Mouse (Mus musculus): ENCODE measurements around the gene Itgb6. TPM values are rescaled to one million over a fixed set of nuclear protein-coding genes. Genes with fewer than 3 reads are reported as not detected.

Gene Itgb6
- polyA plus RNA-seq, 1 experiment from 2014 or later, result 0.31 TPM

GRCm38 (mm10) chr2:60671215-60671614 is 51.2 kb downstream of the Itgb6 start:
- H3K36me3 ChIP-seq, result no peaks in the 10 kb centered on the region
- H3K4me3 ChIP-seq (replicated peaks), result no peak overlapping the region
- no peaks in the 10 kb centered on the region for H3K4me1 ChIP-seq
- H3K27ac ChIP-seq (replicated peaks), result no peak overlapping the region
- no peaks in the 10 kb centered on the region for H3K9me3 ChIP-seq (replicated peaks)
- no peak for ATAC-seq (ENCODE audit: low FRiP score)
- H3K9ac ChIP-seq (replicated peaks), result no peak overlapping the region
- 89% methylated on average over 1 of the region's 1 CpGs for WGBS
- no peaks in the 10 kb centered on the region for H3K27me3 ChIP-seq (replicated peaks)
- no peak overlapping the region for H3K4me2 ChIP-seq

- no peak overlapping the region for H3K4me3 ChIP-seq (replicated peaks)
- no peaks in the 10 kb centered on the region for H3K36me3 ChIP-seq
- H3K9me3 ChIP-seq (replicated peaks), result no peaks in the 10 kb centered on the region
- no peaks in the 10 kb centered on the region for H3K4me1 ChIP-seq
- H3K27ac ChIP-seq (replicated peaks), result no peak overlapping the region
- no peak overlapping the region for H3K4me2 ChIP-seq
- no peak overlapping the region for H3K9ac ChIP-seq (replicated peaks)
- 70% methylated on average over 1 of the region's 1 CpGs for WGBS
- no peak for ATAC-seq (ENCODE audit: low FRiP score)
- H3K27me3 ChIP-seq (replicated peaks), result no peaks in the 10 kb centered on the region
These were observed 59.4 kb downstream of the Itgb6 start for GRCm38 (mm10) chr2:60663071-60663470.

- H3K9me3 ChIP-seq (replicated peaks), result no peaks in the 10 kb centered on the region
- no peaks in the 10 kb centered on the region for H3K27me3 ChIP-seq (replicated peaks)
- H3K4me1 ChIP-seq, result no peaks in the 10 kb centered on the region
- no peak overlapping the region for H3K9ac ChIP-seq (replicated peaks)
- H3K4me3 ChIP-seq (replicated peaks), result no peak overlapping the region
- no peak overlapping the region for H3K4me2 ChIP-seq
- WGBS, result 82% methylated on average over 4 of the region's 4 CpGs
- no peak overlapping the region for H3K27ac ChIP-seq (replicated peaks)
- no peaks in the 10 kb centered on the region for H3K36me3 ChIP-seq
- ATAC-seq (ENCODE audit: low FRiP score), result no peak
These were observed 62.5 kb downstream of the Itgb6 start for GRCm38 (mm10) chr2:60659993-60660392.

GRCm38 (mm10) chr2:60658992-60659391 is 63.5 kb downstream of the Itgb6 start:
- no peaks in the 10 kb centered on the region for H3K27me3 ChIP-seq (replicated peaks)
- no peak overlapping the region for H3K4me3 ChIP-seq (replicated peaks)
- H3K9me3 ChIP-seq (replicated peaks), result no peaks in the 10 kb centered on the region
- WGBS, result 91% methylated on average over 3 of the region's 3 CpGs
- no peak for ATAC-seq (ENCODE audit: low FRiP score)
- H3K4me1 ChIP-seq, result no peaks in the 10 kb centered on the region
- no peaks in the 10 kb centered on the region for H3K36me3 ChIP-seq
- no peak overlapping the region for H3K27ac ChIP-seq (replicated peaks)
- H3K9ac ChIP-seq (replicated peaks), result no peak overlapping the region
- no peak overlapping the region for H3K4me2 ChIP-seq

GRCm38 (mm10) chr2:60654828-60655227 is 67.6 kb downstream of the Itgb6 start:
- no peaks in the 10 kb centered on the region for H3K4me1 ChIP-seq
- 50% methylated on average over 4 of the region's 4 CpGs for WGBS
- no peaks in the 10 kb centered on the region for H3K27me3 ChIP-seq (replicated peaks)
- no peak for ATAC-seq (ENCODE audit: low FRiP score)
- no peak overlapping the region for H3K9ac ChIP-seq (replicated peaks)
- no peak overlapping the region for H3K4me2 ChIP-seq
- no peaks in the 10 kb centered on the region for H3K9me3 ChIP-seq (replicated peaks)
- no peaks in the 10 kb centered on the region for H3K36me3 ChIP-seq
- H3K27ac ChIP-seq (replicated peaks), result no peak overlapping the region
- H3K4me3 ChIP-seq (replicated peaks), result no peak overlapping the region

GRCm38 (mm10) chr2:60650155-60650554 is 72.3 kb downstream of the Itgb6 start:
- no peaks in the 10 kb centered on the region for H3K36me3 ChIP-seq
- WGBS, result 88% methylated on average over 5 of the region's 5 CpGs
- H3K27ac ChIP-seq (replicated peaks), result no peak overlapping the region
- ATAC-seq (ENCODE audit: low FRiP score), result no peak
- H3K9ac ChIP-seq (replicated peaks), result no peak overlapping the region
- H3K4me2 ChIP-seq, result no peak overlapping the region
- H3K9me3 ChIP-seq (replicated peaks), result no peaks in the 10 kb centered on the region
- no peak overlapping the region for H3K4me3 ChIP-seq (replicated peaks)
- 0 out of 2 replicates have a peak, but pooled peaks cover 3% of the 10 kb centered on the region for H3K4me1 ChIP-seq
- H3K27me3 ChIP-seq (replicated peaks), result no peaks in the 10 kb centered on the region

- Histone ChIP-seq H3K27me3 (replicated peaks) (no peaks in the 10 kb centered on the region), H3K4me3 (replicated peaks) (no peak overlapping the region), H3K27ac (replicated peaks) (no peak overlapping the region), H3K9ac (replicated peaks) (no peak overlapping the region), H3K36me3 (no peaks in the 10 kb centered on the region), H3K4me2 (no peak overlapping the region), H3K4me1 (0 out of 2 replicates have a peak, but pooled peaks cover 3% of the 10 kb centered on the region), H3K9me3 (replicated peaks) (no peaks in the 10 kb centered on the region)
- ATAC-seq (ENCODE audit: low FRiP score), result peak; percentile 37; the same call in 1 of the 2 replicates
- WGBS, result 37% methylated on average over 5 of the region's 5 CpGs
These were observed 74.8 kb downstream of the Itgb6 start for GRCm38 (mm10) chr2:60647650-60648049.

- no peak overlapping the region for H3K4me3 ChIP-seq (replicated peaks)
- no peak overlapping the region for H3K4me2 ChIP-seq
- H3K27me3 ChIP-seq (replicated peaks), result no peaks in the 10 kb centered on the region
- 0 out of 2 replicates have a peak, but pooled peaks cover 3% of the 10 kb centered on the region for H3K4me1 ChIP-seq
- 88% methylated on average over 6 of the region's 6 CpGs for WGBS
- H3K9me3 ChIP-seq (replicated peaks), result no peaks in the 10 kb centered on the region
- ATAC-seq (ENCODE audit: low FRiP score), result no peak
- no peaks in the 10 kb centered on the region for H3K36me3 ChIP-seq
- no peak overlapping the region for H3K9ac ChIP-seq (replicated peaks)
- H3K27ac ChIP-seq (replicated peaks), result no peak overlapping the region
These were observed 75.9 kb downstream of the Itgb6 start for GRCm38 (mm10) chr2:60646583-60646982.

- Histone ChIP-seq H3K9ac (replicated peaks) (no peak overlapping the region), H3K27ac (replicated peaks) (no peak overlapping the region), H3K27me3 (replicated peaks) (no peaks in the 10 kb centered on the region), H3K4me3 (replicated peaks) (no peak overlapping the region), H3K36me3 (no peaks in the 10 kb centered on the region), H3K4me2 (no peak overlapping the region), H3K4me1 (0 out of 2 replicates have a peak, but pooled peaks cover 9% of the 10 kb centered on the region), H3K9me3 (replicated peaks) (no peaks in the 10 kb centered on the region)
- no peak for ATAC-seq (ENCODE audit: low FRiP score)
- 62% methylated on average over 3 of the region's 3 CpGs for WGBS
These were observed 79.0 kb downstream of the Itgb6 start for GRCm38 (mm10) chr2:60643406-60643805.

- H3K4me2 ChIP-seq, result no peak overlapping the region
- H3K27me3 ChIP-seq (replicated peaks), result no peaks in the 10 kb centered on the region
- no peaks in the 10 kb centered on the region for H3K9me3 ChIP-seq (replicated peaks)
- H3K4me1 ChIP-seq, result 0 out of 2 replicates have a peak, but pooled peaks cover 8% of the 10 kb centered on the region
- WGBS, result 88% methylated on average over 7 of the region's 7 CpGs
- no peak overlapping the region for H3K9ac ChIP-seq (replicated peaks)
- H3K36me3 ChIP-seq, result no peaks in the 10 kb centered on the region
- no peak for ATAC-seq (ENCODE audit: low FRiP score)
- H3K4me3 ChIP-seq (replicated peaks), result no peak overlapping the region
- H3K27ac ChIP-seq (replicated peaks), result no peak overlapping the region
These were observed 79.8 kb downstream of the Itgb6 start for GRCm38 (mm10) chr2:60642606-60643005.

- 62% methylated on average over 7 of the region's 7 CpGs for WGBS
- peak; percentile 37; the same call in 1 of the 2 replicates for ATAC-seq (ENCODE audit: low FRiP score)
- no peak overlapping the region for H3K27ac ChIP-seq (replicated peaks)
These were observed 82.1 kb downstream of the Itgb6 start for GRCm38 (mm10) chr2:60640342-60640672.

GRCm38 (mm10) chr2:60639617-60640341 is 82.7 kb downstream of the Itgb6 start:
- no peaks in the 10 kb centered on the region for H3K9me3 ChIP-seq (replicated peaks)
- H3K27ac ChIP-seq (replicated peaks), result no peak overlapping the region
- WGBS, result 70% methylated on average over 10 of the region's 10 CpGs
- no peak overlapping the region for H3K4me3 ChIP-seq (replicated peaks)
- H3K9ac ChIP-seq (replicated peaks), result no peak overlapping the region
- no peaks in the 10 kb centered on the region for H3K27me3 ChIP-seq (replicated peaks)
- H3K36me3 ChIP-seq, result no peaks in the 10 kb centered on the region
- peaks cover 16% of the 10 kb centered on the region for H3K4me1 ChIP-seq
- H3K4me2 ChIP-seq, result no peak overlapping the region
- no peak for ATAC-seq (ENCODE audit: low FRiP score)

More at GRCm38 (mm10) chr2:60640342-60640672, 82.1 kb downstream of the Itgb6 start:
- Histone ChIP-seq H3K9ac (replicated peaks) (no peak overlapping the region), H3K27me3 (replicated peaks) (no peaks in the 10 kb centered on the region), H3K9me3 (replicated peaks) (no peaks in the 10 kb centered on the region), H3K4me2 (no peak overlapping the region), H3K36me3 (no peaks in the 10 kb centered on the region), H3K4me3 (replicated peaks) (no peak overlapping the region), H3K4me1 (peaks cover 16% of the 10 kb centered on the region)

Measured in neural tube, embryonic 15.5 days (tissue).